ENCODE assay signal across 17 mouse cellular contexts in genomic region chr2:5194701-5195215, GRCm38 (mm10). TPM values are rescaled to one million over a fixed set of nuclear protein-coding genes. Genes with fewer than 3 reads are reported as not detected.
DNase-seq lines count a peak whose midpoint lies in the region; ATAC-seq and TF ChIP-seq lines count a peak whose summit lies in the region.
"Had no signal": no experiment of that assay in that cellular context is flagged by ENCODE, and none has a peak within 500 bp of the region (broad histone marks: within the 10 kb centered on the region; RNA-seq: fewer than 3 reads in every experiment).

No protein-coding gene starts in this region.

- H3K27ac ChIP-seq in limb, embryonic 14.5 days (replicated peaks; ENCODE audit: low read depth, low read length), result no peak overlapping the region
- no peak overlapping the region for H3K27ac ChIP-seq in limb, embryonic 10.5 days
- H3K27ac ChIP-seq: hindbrain, embryonic 10.5 days; macrophage; midbrain, embryonic 12.5 days had no signal

- H3K4me3 ChIP-seq in limb, embryonic 14.5 days (replicated peaks; ENCODE audit: low read length), result no peak overlapping the region
- H3K4me3 ChIP-seq in limb, embryonic 10.5 days, result no peak overlapping the region
- H3K4me3 ChIP-seq: erythroblast, embryonic 14.5 days; hindbrain, embryonic 10.5 days; midbrain, embryonic 12.5 days had no signal

- no peak for TF ChIP-seq POLR2A in limb, embryonic 14.5 days (IDR thresholded peaks at IDR 0.05; ENCODE audit: borderline replicate concordance, extremely low read depth, insufficient read depth, insufficient read length)

- DNase-seq in cerebellum, postnatal 10 days, result peak; percentile 22 to 25
- no peak for DNase-seq in cerebellum, adult 18-20 months
- peak; percentile 20 for DNase-seq in limb, embryonic 14.5 days (ENCODE audit: low spot score)
- no peak for DNase-seq in limb, embryonic 10.5 days (ENCODE audit: low spot score)
- peak; percentile 15 to 36 for DNase-seq in urinary bladder, postnatal 36 days (ENCODE audit: low spot score in 2 of 2)
- no peak for DNase-seq in urinary bladder, postnatal 10 days (ENCODE audit: low spot score)
- DNase-seq in gastrocnemius, postnatal 4 days (ENCODE audit: low spot score in 2 of 2), result no peak
- DNase-seq: cerebellum, postnatal 25 days; kidney, postnatal 4 days; liver; lung, adult 2 months; thymus, adult 2 months had no signal

- H3K27me3 ChIP-seq in limb, embryonic 14.5 days (ENCODE audit: control insufficient read depth, insufficient read depth, low read length), result no peaks in the 10 kb centered on the region
- no peaks in the 10 kb centered on the region for H3K27me3 ChIP-seq in limb, embryonic 10.5 days (ENCODE audit: low read depth, poor library complexity, severe bottlenecking)
- H3K27me3 ChIP-seq: CH12.LX; midbrain, embryonic 12.5 days had no signal

- no peak overlapping the region for H3K9ac ChIP-seq in limb, embryonic 14.5 days (ENCODE audit: low read depth, low read length, severe bottlenecking)
- H3K9ac ChIP-seq: midbrain, embryonic 12.5 days had no signal

- H3K36me3 ChIP-seq in limb, embryonic 14.5 days (ENCODE audit: control insufficient read depth, insufficient read depth, low read length), result no peaks in the 10 kb centered on the region
- no peaks in the 10 kb centered on the region for H3K36me3 ChIP-seq in limb, embryonic 10.5 days
- H3K36me3 ChIP-seq: hindbrain, embryonic 10.5 days; midbrain, embryonic 12.5 days had no signal

- WGBS in limb, embryonic 14.5 days, result 73% methylated on average over 6 of the region's 6 CpGs
- WGBS in limb, embryonic 10.5 days, result 86% methylated on average over 6 of the region's 6 CpGs

- H3K4me2 ChIP-seq in limb, embryonic 14.5 days (replicated peaks; ENCODE audit: low read depth, low read length, severe bottlenecking), result no peak overlapping the region
- H3K4me2 ChIP-seq: midbrain, embryonic 12.5 days had no signal

- H3K4me1 ChIP-seq in limb, embryonic 14.5 days (ENCODE audit: control insufficient read depth, insufficient read depth, low read length), result no peaks in the 10 kb centered on the region
- no peaks in the 10 kb centered on the region for H3K4me1 ChIP-seq in limb, embryonic 10.5 days

- H3K9me3 ChIP-seq in limb, embryonic 14.5 days (ENCODE audit: control insufficient read depth, low read length), result no peaks in the 10 kb centered on the region
- no peaks in the 10 kb centered on the region for H3K9me3 ChIP-seq in limb, embryonic 10.5 days (replicated peaks)
- H3K9me3 ChIP-seq: hindbrain, embryonic 10.5 days; midbrain, embryonic 12.5 days had no signal

- no peak for ATAC-seq in limb, embryonic 14.5 days (ENCODE audit: low FRiP score, low read depth)

RNA-seq across cellular contexts. Expression of gene Ccdc3, which starts 57.2 kb away (rescaled TPM):
- polyA plus RNA-seq in limb, embryonic 14.5 days (2012; rRNA removed), result 11.5 and 12.8 TPM in 2 replicates
- 15.4 and 16.0 TPM in 2 replicates for polyA plus RNA-seq in limb, embryonic 14.5 days (2014; fragmentation: Nextera tagmentation; extraction: Ambion mirVana)
- polyA plus RNA-seq in limb, embryonic 10.5 days (2016; fragmentation: Nextera tagmentation; extraction: Ambion mirVana), result 1.4 and 4.0 TPM in 2 replicates
- total RNA-seq in gastrocnemius, postnatal 4 days (2021), result 10 to 100 TPM; 10.8 to 11.0 TPM
- total RNA-seq: CH12.LX had no signal
- polyA plus RNA-seq: macrophage had no signal

Comparison
In these comparisons a context has a peak if more than half of its experiments do, and no peak if none do; other contexts are left out.
1. DNase-seq: peak in cerebellum, postnatal 10 days (2 of 2), limb, embryonic 14.5 days (single experiment) and urinary bladder, postnatal 36 days (2 of 2); none in cerebellum, adult 18-20 months (0 of 2), limb, embryonic 10.5 days (single experiment), urinary bladder, postnatal 10 days (single experiment) and gastrocnemius, postnatal 4 days (0 of 2).